Mouse (Mus musculus) thymus, postnatal 0 days (tissue): ENCODE results near the gene Gm49342. TPM values are rescaled to one million over a fixed set of nuclear protein-coding genes. Genes with fewer than 3 reads are reported as not detected.
A peak's percentile ranks its signal among the peaks of the same experiment; 100 is the strongest.
"Not testable (repeated sequence)": the region's sequence is repeated elsewhere in the genome, so short reads cannot be mapped to it uniquely, and the experiment has no call there.

Experiments
- DNase-seq: peaks from one replicate; pipeline ENCODE4 v3.0.0-alpha.2; 2015; ENCODE audit warnings: low spot score
- polyA plus RNA-seq: library from polyadenylated mRNA; unstranded; fragments of >200 nt; fragmentation: Nextera tagmentation; extraction: Ambion mirVana; gene quantifications from 2 replicates; pipeline ENCODE4 v1.2.1, GENCODE M21; 2015

The Gm49342 gene
- polyA plus RNA-seq, 1 experiment from 2014 or later, result not detected

- no peak for DNase-seq
Observed at GRCm38 (mm10) chr14:50931493-50932020, 12.8 kb upstream of the Gm49342 start.

- DNase-seq, result no peak
Observed at GRCm38 (mm10) chr14:50936649-50937048, 7.7 kb upstream of the Gm49342 start.

GRCm38 (mm10) chr14:50938119-50938908, 6.0 kb upstream of the Gm49342 start:
- no peak for DNase-seq

GRCm38 (mm10) chr14:50938940-50939339, 5.4 kb upstream of the Gm49342 start:
- DNase-seq, result no peak

GRCm38 (mm10) chr14:50944668-50945033, 334 bp downstream of the Gm49342 start:
- DNase-seq, result peak; percentile 56

GRCm38 (mm10) chr14:50945081-50945480, 764 bp downstream of the Gm49342 start:
- DNase-seq, result not testable (repeated sequence)

GRCm38 (mm10) chr14:50945526-50945925, 1.2 kb downstream of the Gm49342 start:
- not testable (repeated sequence) for DNase-seq

GRCm38 (mm10) chr14:50955487-50955886, 11.2 kb downstream of the Gm49342 start:
- DNase-seq, result no peak

GRCm38 (mm10) chr14:50955942-50956508, 11.7 kb downstream of the Gm49342 start, which contains the start of gene Pnp2:
Gene Pnp2, plus strand, starts transcription at chr14:50955992.
- peak; percentile 22 for DNase-seq

GRCm38 (mm10) chr14:50956724-50957123, 12.4 kb downstream of the Gm49342 start:
- DNase-seq, result not testable (repeated sequence)

- not testable (repeated sequence) for DNase-seq
Observed at GRCm38 (mm10) chr14:50957146-50957545, 12.8 kb downstream of the Gm49342 start.

GRCm38 (mm10) chr14:50958289-50958995, 14.1 kb downstream of the Gm49342 start:
- DNase-seq, result not testable (repeated sequence)

GRCm38 (mm10) chr14:50968216-50968980, 24.1 kb downstream of the Gm49342 start:
- no peak for DNase-seq

GRCm38 (mm10) chr14:50969041-50969440, 24.7 kb downstream of the Gm49342 start:
- no peak for DNase-seq

- DNase-seq, result no peak
Observed at GRCm38 (mm10) chr14:50969558-50970544, 25.5 kb downstream of the Gm49342 start.

GRCm38 (mm10) chr14:50970822-50971221, 26.5 kb downstream of the Gm49342 start:
- DNase-seq, result no peak

- not testable (repeated sequence) for DNase-seq
Observed at GRCm38 (mm10) chr14:50973054-50973453, 28.7 kb downstream of the Gm49342 start.

- DNase-seq, result no peak
Observed at GRCm38 (mm10) chr14:50973700-50974099, 29.4 kb downstream of the Gm49342 start.

- DNase-seq, result no peak
Observed at GRCm38 (mm10) chr14:50975001-50975400, 30.7 kb downstream of the Gm49342 start.

- DNase-seq, result no peak
Observed at GRCm38 (mm10) chr14:50976674-50977073, 32.4 kb downstream of the Gm49342 start.
